Mouse (Mus musculus): ENCODE data around the gene Cldn15. TPM values are rescaled to one million over a fixed set of nuclear protein-coding genes. Genes with fewer than 3 reads are reported as not detected.

Gene Cldn15
- 0.28 TPM for total RNA-seq (2023)

GRCm38 (mm10) chr5:136966331-136966730 is at the start of gene Cldn15:
Gene Cldn15 (plus strand): TSS chr5:136966616.

GRCm38 (mm10) chr5:136953015-136953414 is 13.4 kb upstream of the Cldn15 start, which contains the start of gene Fis1:
Gene Fis1 (plus strand): TSS chr5:136953275.

GRCm38 (mm10) chr5:136986695-136987137 is 20.3 kb downstream of the Cldn15 start, which contains the start of gene Plod3:
Gene Plod3 (plus strand): TSS chr5:136987019.

GRCm38 (mm10) chr5:136987934-136988271 is 21.5 kb downstream of the Cldn15 start, which contains the start of gene Znhit1:
Gene Znhit1 (minus strand): TSS chr5:136988021.

Other genes with a start within 250 kb of the Cldn15 start
- not detected for gene Col26a1, start 83.4 kb upstream of the Cldn15 start, total RNA-seq (2023)
- 3.7 TPM for gene Ift22, start 58.5 kb upstream of the Cldn15 start, total RNA-seq (2023)
- 119 TPM for gene Fis1, start 13.3 kb upstream of the Cldn15 start, total RNA-seq (2023)
- gene Plod3, start 20.4 kb downstream of the Cldn15 start, total RNA-seq (2023) = 13.6 TPM
- 22.6 TPM for gene Znhit1, start 21.4 kb downstream of the Cldn15 start, total RNA-seq (2023)
- gene Vgf, start 59.8 kb downstream of the Cldn15 start, total RNA-seq (2023) = not detected
- gene Ap1s1, start 79.5 kb downstream of the Cldn15 start, total RNA-seq (2023) = 25.9 TPM
- not detected for gene Serpine1, start 105.7 kb downstream of the Cldn15 start, total RNA-seq (2023)
- gene Trim56, start 149.6 kb downstream of the Cldn15 start, total RNA-seq (2023) = 87.5 TPM
- gene Muc3, start 182.7 kb downstream of the Cldn15 start, total RNA-seq (2023) = not detected
- gene Muc3a, start 245.8 kb downstream of the Cldn15 start, total RNA-seq (2023) = 3.5 TPM

Measured in CD8-positive naive resting alpha-beta T cell, adult 57 days (primary cell).